Mouse (Mus musculus): ENCODE data around the gene Ptpn14. TPM values are rescaled to one million over a fixed set of nuclear protein-coding genes. Genes with fewer than 3 reads are reported as not detected.

Gene Ptpn14
- total RNA-seq, 1 experiment = 27.1 TPM

DNA sequence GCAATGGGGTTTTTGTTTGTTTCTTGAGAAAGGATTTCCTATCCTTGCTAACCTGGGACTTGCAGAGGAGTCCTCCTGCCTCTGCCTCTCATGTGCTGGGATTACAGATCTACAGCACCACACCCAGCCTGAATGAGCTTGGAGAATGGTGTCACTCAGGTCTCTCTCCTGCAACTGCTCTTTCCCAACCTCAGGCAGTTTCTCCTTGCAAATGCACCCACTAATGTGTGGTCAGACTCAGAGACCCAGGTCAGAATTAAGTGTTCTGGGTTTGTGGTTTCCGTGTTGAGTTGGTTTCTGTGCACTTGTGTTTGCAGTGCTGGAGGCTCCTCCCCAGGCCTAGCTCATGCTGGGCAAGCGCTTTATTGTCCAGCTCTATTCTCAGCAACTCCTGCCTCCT lies 33.7 kb upstream of the Ptpn14 start:
- Histone ChIP-seq H3K36me3 (ENCODE audit: control insufficient read depth, insufficient read depth, low read length, poor library complexity, severe bottlenecking) (no peaks in the 10 kb centered on the region), H3K9ac (ENCODE audit: insufficient read depth, low read depth, low read length, poor library complexity, severe bottlenecking) (no peak overlapping the region), H3K4me1 (ENCODE audit: control insufficient read depth in 2 of 2, insufficient read depth in 2 of 2, low read length in 2 of 2, poor library complexity in 1 of 2) (peaks cover 2 to 3% of the 10 kb centered on the region in 2 experiments; a peak in 1 of 4 replicates), H3K4me3 (ENCODE audit: insufficient read depth in 1 of 2, low read depth in 1 of 2, low read length in 2 of 2, poor library complexity in 1 of 2, severe bottlenecking in 1 of 2) (no peak overlapping the region), H3K27ac (ENCODE audit: insufficient read depth, low read depth, low read length, poor library complexity, severe bottlenecking) (no peak overlapping the region), H3K9me3 (ENCODE audit: control insufficient read depth, insufficient read depth, low read depth, low read length) (no peaks in the 10 kb centered on the region)
- TF ChIP-seq ZC3H11A (IDR thresholded peaks at IDR 0.05; ENCODE audit: borderline replicate concordance, low read depth, low read length) (no peak), ZNF384 (IDR thresholded peaks at IDR 0.05; ENCODE audit: low read depth, low read length) (no peak), HCFC1 (IDR thresholded peaks at IDR 0.05; ENCODE audit: borderline replicate concordance, insufficient read depth, low read length) (no peak), MAFK (IDR thresholded peaks at IDR 0.05; ENCODE audit: insufficient read depth, low read depth, low read length) (no peak), CHD2 (IDR thresholded peaks at IDR 0.05; ENCODE audit: low read depth, low read length) (no peak)
- no peak for DNase-seq (ENCODE audit: low read depth, low spot score)
- in situ Hi-C loops (cut with MboI; ENCODE audit: low sequenced_read_pairs in 2 of 2, unreplicated experiment in 2 of 2) = loop anchor here in 1 of 2 experiments (10.0 kb wide), 1 partner anchor 240 kb away; no protein-coding TSS in a partner anchor

DNA sequence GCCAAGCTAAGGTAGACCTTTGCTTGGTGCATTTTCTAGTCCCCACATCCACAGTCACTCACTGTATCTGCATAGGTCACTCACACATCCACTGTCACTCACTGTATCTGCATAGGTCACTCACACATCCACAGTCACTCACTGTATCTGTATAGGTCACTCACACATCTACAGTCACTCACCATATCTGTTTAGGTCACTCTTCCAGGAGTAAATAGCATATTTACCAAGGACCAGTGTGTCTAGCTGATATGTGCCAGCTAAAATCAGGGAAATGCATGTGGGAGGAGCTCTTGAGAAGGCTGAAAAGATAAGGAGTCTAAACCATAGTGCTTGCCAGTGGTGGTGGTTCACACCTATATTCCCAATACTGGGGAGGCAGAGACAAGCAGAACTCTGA lies 32.7 kb upstream of the Ptpn14 start:
- H3K36me3 ChIP-seq (ENCODE audit: control insufficient read depth, insufficient read depth, low read length, poor library complexity, severe bottlenecking) = no peaks in the 10 kb centered on the region
- H3K27ac ChIP-seq (ENCODE audit: insufficient read depth, low read depth, low read length, poor library complexity, severe bottlenecking) = no peak overlapping the region
- DNase-seq (ENCODE audit: low read depth, low spot score) = no peak
- peaks cover 2 to 3% of the 10 kb centered on the region in 2 experiments; a peak in 1 of 4 replicates for H3K4me1 ChIP-seq (ENCODE audit: control insufficient read depth in 2 of 2, insufficient read depth in 2 of 2, low read length in 2 of 2, poor library complexity in 1 of 2)
- no peak overlapping the region for H3K9ac ChIP-seq (ENCODE audit: insufficient read depth, low read depth, low read length, poor library complexity, severe bottlenecking)
- no peak overlapping the region for H3K4me3 ChIP-seq (ENCODE audit: insufficient read depth in 1 of 2, low read depth in 1 of 2, low read length in 2 of 2, poor library complexity in 1 of 2, severe bottlenecking in 1 of 2)
- in situ Hi-C loops (cut with MboI; ENCODE audit: low sequenced_read_pairs in 2 of 2, unreplicated experiment in 2 of 2) = loop anchor here in 1 of 2 experiments (10.0 kb wide), 1 partner anchor 239 kb away; no protein-coding TSS in a partner anchor
- no peaks in the 10 kb centered on the region for H3K9me3 ChIP-seq (ENCODE audit: control insufficient read depth, insufficient read depth, low read depth, low read length)
- TF ChIP-seq CHD2 (IDR thresholded peaks at IDR 0.05; ENCODE audit: low read depth, low read length) (no peak), MAFK (IDR thresholded peaks at IDR 0.05; ENCODE audit: insufficient read depth, low read depth, low read length) (no peak)

DNA sequence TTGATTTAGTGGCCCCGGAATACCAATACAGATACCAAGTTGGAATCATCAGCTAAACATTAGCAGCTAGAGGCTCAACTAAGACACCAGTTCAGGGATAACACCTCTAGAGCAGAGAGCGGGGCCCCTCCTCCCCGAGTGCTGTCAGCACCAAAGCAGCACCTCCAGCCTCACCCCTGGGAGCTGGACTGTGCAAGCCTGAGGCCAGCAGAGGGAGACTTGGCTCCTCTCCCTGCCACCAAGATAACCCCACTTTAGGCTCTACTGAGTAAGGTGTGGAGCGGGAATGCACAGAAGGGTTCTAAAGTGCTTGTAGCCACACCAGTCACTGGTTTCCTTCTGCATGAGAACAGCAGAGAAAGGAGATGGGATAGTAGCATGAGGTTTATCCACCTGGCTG lies 29.7 kb upstream of the Ptpn14 start:
- H3K27ac ChIP-seq (ENCODE audit: insufficient read depth, low read depth, low read length, poor library complexity, severe bottlenecking) = no peak overlapping the region
- no peak overlapping the region for H3K9ac ChIP-seq (ENCODE audit: insufficient read depth, low read depth, low read length, poor library complexity, severe bottlenecking)
- TF ChIP-seq ZNF384 (IDR thresholded peaks at IDR 0.05; ENCODE audit: low read depth, low read length) (no peak), ZC3H11A (IDR thresholded peaks at IDR 0.05; ENCODE audit: borderline replicate concordance, low read depth, low read length) (no peak), CHD2 (IDR thresholded peaks at IDR 0.05; ENCODE audit: low read depth, low read length) (no peak), HCFC1 (IDR thresholded peaks at IDR 0.05; ENCODE audit: borderline replicate concordance, insufficient read depth, low read length) (no peak), MAFK (IDR thresholded peaks at IDR 0.05; ENCODE audit: insufficient read depth, low read depth, low read length) (no peak)
- H3K36me3 ChIP-seq (ENCODE audit: control insufficient read depth, insufficient read depth, low read length, poor library complexity, severe bottlenecking) = no peaks in the 10 kb centered on the region
- in situ Hi-C loops (cut with MboI; ENCODE audit: low sequenced_read_pairs in 2 of 2, unreplicated experiment in 2 of 2) = loop anchor here in 1 of 2 experiments (10.0 kb wide), 1 partner anchor 236 kb away; no protein-coding TSS in a partner anchor
- peaks cover 0 to 3% of the 10 kb centered on the region in 2 experiments; a peak in 1 of 4 replicates for H3K4me1 ChIP-seq (ENCODE audit: control insufficient read depth in 2 of 2, insufficient read depth in 2 of 2, low read length in 2 of 2, poor library complexity in 1 of 2)
- no peak overlapping the region for H3K4me3 ChIP-seq (ENCODE audit: insufficient read depth in 1 of 2, low read depth in 1 of 2, low read length in 2 of 2, poor library complexity in 1 of 2, severe bottlenecking in 1 of 2)
- no peaks in the 10 kb centered on the region for H3K9me3 ChIP-seq (ENCODE audit: control insufficient read depth, insufficient read depth, low read depth, low read length)
- no peak for DNase-seq (ENCODE audit: low read depth, low spot score)

DNA sequence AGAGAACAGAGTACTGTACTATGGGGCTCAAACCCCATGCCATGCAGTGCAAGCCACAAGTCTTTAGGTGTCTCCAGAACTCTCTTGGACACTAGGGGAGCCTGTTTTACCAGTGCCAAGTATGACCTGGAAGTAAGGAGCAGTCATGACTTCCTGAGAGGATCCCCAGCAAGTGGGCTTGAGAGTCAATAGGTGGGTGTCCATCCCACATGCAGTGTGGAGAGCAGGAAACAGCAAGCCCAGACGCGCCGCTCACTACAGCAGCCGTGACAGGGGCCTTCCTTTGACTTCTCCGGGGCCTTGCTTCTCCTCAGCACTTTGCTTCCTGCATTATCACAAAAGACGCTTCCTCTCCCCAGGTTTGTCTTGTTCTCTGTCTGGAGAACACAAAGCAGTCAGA lies 27.9 kb upstream of the Ptpn14 start:
- no peaks in the 10 kb centered on the region for H3K9me3 ChIP-seq (ENCODE audit: control insufficient read depth, insufficient read depth, low read depth, low read length)
- H3K36me3 ChIP-seq (ENCODE audit: control insufficient read depth, insufficient read depth, low read length, poor library complexity, severe bottlenecking) = no peaks in the 10 kb centered on the region
- H3K27ac ChIP-seq (ENCODE audit: insufficient read depth, low read depth, low read length, poor library complexity, severe bottlenecking) = no peak overlapping the region
- no peak overlapping the region; the same call in 1 of the 2 replicates for H3K9ac ChIP-seq (ENCODE audit: insufficient read depth, low read depth, low read length, poor library complexity, severe bottlenecking)
- in situ Hi-C loops (cut with MboI; ENCODE audit: low sequenced_read_pairs in 2 of 2, unreplicated experiment in 2 of 2) = no loop called here
- H3K4me3 ChIP-seq (ENCODE audit: insufficient read depth in 1 of 2, low read depth in 1 of 2, low read length in 2 of 2, poor library complexity in 1 of 2, severe bottlenecking in 1 of 2) = no peak overlapping the region
- H3K4me1 ChIP-seq (ENCODE audit: control insufficient read depth in 2 of 2, insufficient read depth in 2 of 2, low read length in 2 of 2, poor library complexity in 1 of 2) = no peaks in the 10 kb centered on the region
- TF ChIP-seq MAFK (IDR thresholded peaks at IDR 0.05; ENCODE audit: insufficient read depth, low read depth, low read length) = no peak
- TF ChIP-seq HCFC1 (IDR thresholded peaks at IDR 0.05; ENCODE audit: borderline replicate concordance, insufficient read depth, low read length) = no peak
- no peak for TF ChIP-seq ZNF384 (IDR thresholded peaks at IDR 0.05; ENCODE audit: low read depth, low read length)
- TF ChIP-seq CHD2 (IDR thresholded peaks at IDR 0.05; ENCODE audit: low read depth, low read length) = no peak
- no peak for TF ChIP-seq ZC3H11A (IDR thresholded peaks at IDR 0.05; ENCODE audit: borderline replicate concordance, low read depth, low read length)
- no peak for DNase-seq (ENCODE audit: low read depth, low spot score)

DNA sequence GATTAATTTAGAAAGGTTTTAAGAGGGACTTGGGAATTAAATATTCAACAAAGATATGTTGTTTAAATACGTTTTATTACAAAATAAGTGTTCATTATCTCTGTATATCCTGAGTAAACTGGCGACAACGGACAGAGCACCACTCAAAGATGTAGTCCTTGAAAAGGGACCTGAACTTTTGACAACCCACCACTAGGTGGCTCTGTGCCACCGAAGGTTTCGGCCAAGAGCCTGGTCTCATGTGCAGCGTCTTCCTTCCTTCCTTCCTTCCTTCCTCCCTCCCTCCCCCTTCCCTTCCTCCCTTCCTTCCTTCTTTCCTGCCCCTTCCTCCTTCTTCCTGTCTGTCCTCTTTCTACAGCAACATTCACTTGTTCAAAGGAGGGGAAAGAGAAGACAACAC lies 27.1 kb upstream of the Ptpn14 start:
- H3K9me3 ChIP-seq (ENCODE audit: control insufficient read depth, insufficient read depth, low read depth, low read length) = no peaks in the 10 kb centered on the region
- no peak overlapping the region for H3K9ac ChIP-seq (ENCODE audit: insufficient read depth, low read depth, low read length, poor library complexity, severe bottlenecking)
- H3K4me1 ChIP-seq (ENCODE audit: control insufficient read depth in 2 of 2, insufficient read depth in 2 of 2, low read length in 2 of 2, poor library complexity in 1 of 2) = no peaks in the 10 kb centered on the region
- no peak overlapping the region for H3K27ac ChIP-seq (ENCODE audit: insufficient read depth, low read depth, low read length, poor library complexity, severe bottlenecking)
- TF ChIP-seq HCFC1 (IDR thresholded peaks at IDR 0.05; ENCODE audit: borderline replicate concordance, insufficient read depth, low read length) (no peak), ZC3H11A (IDR thresholded peaks at IDR 0.05; ENCODE audit: borderline replicate concordance, low read depth, low read length) (no peak; the same call in 1 of the 2 replicates), MAFK (IDR thresholded peaks at IDR 0.05; ENCODE audit: insufficient read depth, low read depth, low read length) (no peak), ZNF384 (IDR thresholded peaks at IDR 0.05; ENCODE audit: low read depth, low read length) (no peak), CHD2 (IDR thresholded peaks at IDR 0.05; ENCODE audit: low read depth, low read length) (no peak)
- no peaks in the 10 kb centered on the region for H3K36me3 ChIP-seq (ENCODE audit: control insufficient read depth, insufficient read depth, low read length, poor library complexity, severe bottlenecking)
- in situ Hi-C loops (cut with MboI; ENCODE audit: low sequenced_read_pairs in 2 of 2, unreplicated experiment in 2 of 2) = no loop called here
- no peak for DNase-seq (ENCODE audit: low read depth, low spot score)
- no peak overlapping the region for H3K4me3 ChIP-seq (ENCODE audit: insufficient read depth in 1 of 2, low read depth in 1 of 2, low read length in 2 of 2, poor library complexity in 1 of 2, severe bottlenecking in 1 of 2)
